Mouse (Mus musculus): ENCODE data around the gene Prkag2.

GRCm38 (mm10) chr5:24813946-24814345 lies 286.5 kb downstream of the Prkag2 start:
- TF ChIP-seq POLR2A (IDR thresholded peaks at IDR 0.05; ENCODE audit: extremely low read depth, insufficient read depth, low read length), result no peak
- TF ChIP-seq CTCF (IDR thresholded peaks at IDR 0.05; ENCODE audit: extremely low read depth, insufficient read depth, low read length), result no peak

All from cortical plate, adult 2 months (tissue).